Mouse (Mus musculus) liver, adult 2 months (tissue): ENCODE measurements around the gene Arhgef17. TPM values are rescaled to one million over a fixed set of nuclear protein-coding genes. Genes with fewer than 3 reads are reported as not detected.

Source experiments
- DNase-seq: peaks from one replicate; pipeline ENCODE4 v3.0.0-alpha.2; 2011; ENCODE audit warnings: low read depth, low spot score; ENCODE audit errors: extremely low read depth
- H3K27ac ChIP-seq: fragments of 200-500 bp; replicated peaks from 2 replicates; pipeline ENCODE4 v1.5.1; 2012; ENCODE audit warnings: low read depth, mild to moderate bottlenecking, control low read depth, inconsistent platforms, low read length; ENCODE audit not compliant: insufficient read depth
- H3K27me3 ChIP-seq: fragments of 200-500 bp; 2 replicates; pipeline ENCODE4 v1.6.1; 2012; ENCODE audit warnings: mild to moderate bottlenecking, moderate library complexity, low read length, inconsistent platforms; ENCODE audit not compliant: control insufficient read depth, insufficient read depth
- H3K36me3 ChIP-seq: fragments of 200-500 bp; 2 replicates; pipeline ENCODE4 v1.6.1; 2012; ENCODE audit warnings: low read length, inconsistent platforms; ENCODE audit not compliant: control insufficient read depth, insufficient read depth
- H3K4me1 ChIP-seq: fragments of 200-500 bp; 2 replicates; pipeline ENCODE4 v1.6.1; 2011; ENCODE audit warnings: low read length; ENCODE audit not compliant: control insufficient read depth, insufficient read depth
- H3K4me3 ChIP-seq: fragments of 200-500 bp; 2 replicates; pipeline ENCODE4 v1.5.1; 2011; ENCODE audit warnings: low read depth, mild to moderate bottlenecking, control low read depth, low read length, moderate library complexity; ENCODE audit not compliant: insufficient read depth
- H3K79me2 ChIP-seq: fragments of 200-500 bp; 2 replicates; pipeline ENCODE4 v1.6.1; 2012; ENCODE audit warnings: inconsistent platforms, mild to moderate bottlenecking, low read length, moderate library complexity; ENCODE audit not compliant: control insufficient read depth, insufficient read depth
- H3K9ac ChIP-seq: fragments of 200-500 bp; 2 replicates; pipeline ENCODE4 v1.6.1; 2012; ENCODE audit warnings: low read depth, mild to moderate bottlenecking, control low read depth, inconsistent platforms, low read length
- CTCF ChIP-seq: fragments of 200-500 bp; IDR thresholded peaks from 2 replicates; pipeline ENCODE4 v1.5.1; 2011; ENCODE audit warnings: low read depth, low read length, control low read depth
- POLR2A ChIP-seq: fragments of 200-500 bp; IDR thresholded peaks from 2 replicates; pipeline ENCODE4 v1.6.1; 2011; ENCODE audit warnings: low read length, control low read depth; ENCODE audit not compliant: insufficient read depth; ENCODE audit errors: extremely low read depth
- WGBS: fragments of 180-500 bp; shearing (Covaris S2); methylation state at CpG from one replicate; pipeline ENCODE4 v1.1.7; 2018; 5-methylcytosine and 5-hydroxymethylcytosine counted together
- polyA plus RNA-seq: library from polyadenylated mRNA; depleted of rRNA; stranded (reverse); fragments of >200 nt; gene quantifications from 2 replicates; pipeline ENCODE4 v1.2.3, GENCODE M21; 2012
- total RNA-seq: library from RNA; depleted of rRNA; stranded (reverse); fragments of >200 nt; gene quantifications from 2 replicates; pipeline ENCODE4 v1.2.3, GENCODE M21; 2014

Gene Arhgef17
- total and polyA plus RNA-seq, 2 experiments: 1.2 to 1.8 TPM

- Histone ChIP-seq H3K79me2 (no peaks in the 10 kb centered on the region), H3K27me3 (no peaks in the 10 kb centered on the region), H3K9ac (no peak overlapping the region), H3K4me3 (no peak overlapping the region), H3K4me1 (no peaks in the 10 kb centered on the region; the same call in 1 of the 2 replicates), H3K36me3 (no peaks in the 10 kb centered on the region), H3K27ac (no peak overlapping the region)
- no peak for TF ChIP-seq CTCF
- no peak for TF ChIP-seq POLR2A
- WGBS: 78% methylated on average over 5 of the region's 5 CpGs
- DNase-seq: peak; percentile 35
These were observed 75.9 kb downstream of the Arhgef17 start for GRCm38 (mm10) chr7:100855795-100856573.

- Histone ChIP-seq H3K9ac (no peak overlapping the region), H3K27ac (0 out of 2 replicates have a peak overlapping the region, but pooled peaks have one; percentile 13), H3K4me1 (no peaks in the 10 kb centered on the region; the same call in 1 of the 2 replicates), H3K36me3 (no peaks in the 10 kb centered on the region), H3K27me3 (no peaks in the 10 kb centered on the region), H3K79me2 (no peaks in the 10 kb centered on the region), H3K4me3 (no peak overlapping the region)
- no peak for TF ChIP-seq POLR2A
- TF ChIP-seq CTCF: no peak
- DNase-seq: no peak
- WGBS: 65% methylated on average over 4 of the region's 4 CpGs
These were observed 76.6 kb downstream of the Arhgef17 start for GRCm38 (mm10) chr7:100855300-100855699.

DNA sequence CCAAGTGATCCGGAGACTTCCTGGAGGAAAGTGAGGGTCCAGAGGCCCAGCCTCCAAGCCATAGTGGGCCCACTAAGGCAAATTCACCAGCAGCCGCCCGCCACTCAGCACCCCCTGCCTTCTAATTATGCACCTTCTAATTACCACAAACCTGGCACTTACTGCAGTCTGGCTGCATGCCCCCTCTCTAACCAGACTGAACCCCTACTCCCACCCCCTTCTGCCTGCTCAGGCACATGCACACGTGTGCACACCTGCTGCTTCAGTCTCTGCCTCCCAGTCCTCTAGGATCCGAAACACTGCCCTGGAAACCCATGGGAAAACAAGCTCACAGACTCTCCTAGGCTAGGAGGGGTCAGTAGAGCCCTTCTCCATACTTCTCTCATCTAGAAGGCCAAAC is 77.0 kb downstream of the Arhgef17 start:
- Histone ChIP-seq H3K9ac (no peak overlapping the region), H3K27ac (no peak overlapping the region), H3K79me2 (no peaks in the 10 kb centered on the region), H3K4me3 (no peak overlapping the region), H3K27me3 (no peaks in the 10 kb centered on the region), H3K4me1 (no peaks in the 10 kb centered on the region; the same call in 1 of the 2 replicates), H3K36me3 (no peaks in the 10 kb centered on the region)
- 93% methylated on average over 5 of the region's 5 CpGs for WGBS
- TF ChIP-seq POLR2A (no peak), CTCF (no peak)
- no peak for DNase-seq

DNA sequence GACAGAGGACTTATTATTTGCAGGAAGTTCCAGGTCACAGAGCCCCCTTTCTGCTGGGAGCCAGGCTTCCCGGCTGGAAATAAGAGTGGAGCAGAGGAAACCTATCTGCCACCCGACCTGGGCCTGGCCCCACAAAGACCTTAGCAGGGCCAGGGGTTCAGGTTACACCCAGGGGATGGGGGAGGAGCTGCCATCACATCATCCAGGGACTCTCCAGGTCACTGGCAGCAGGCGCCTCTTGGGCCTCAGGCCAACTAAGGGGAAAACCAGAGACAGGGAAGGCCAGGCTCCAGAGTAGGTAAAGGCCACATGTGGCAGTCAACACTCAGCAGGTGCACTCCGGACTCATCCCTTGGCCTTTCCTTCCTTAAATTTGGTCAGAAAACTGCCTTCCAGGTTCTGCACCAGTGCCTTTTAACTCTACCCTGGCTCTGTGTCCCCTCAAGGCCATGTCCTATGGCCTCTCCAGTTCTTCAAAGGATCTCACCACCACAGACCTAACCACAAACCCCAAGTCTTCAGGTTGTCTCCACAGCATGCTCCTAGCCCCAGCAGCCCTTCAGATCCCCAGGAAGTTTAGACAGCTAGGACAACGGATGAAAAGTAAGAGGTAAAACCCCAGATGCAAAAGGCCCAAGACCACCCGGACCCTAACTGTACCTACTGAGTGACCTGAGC is 77.6 kb downstream of the Arhgef17 start:
- no peak overlapping the region for H3K27ac ChIP-seq
- H3K36me3 ChIP-seq: no peaks in the 10 kb centered on the region
- 78% methylated on average over 6 of the region's 6 CpGs for WGBS
- H3K79me2 ChIP-seq: no peaks in the 10 kb centered on the region
- no peak overlapping the region for H3K9ac ChIP-seq
- H3K4me1 ChIP-seq: no peaks in the 10 kb centered on the region; the same call in 1 of the 2 replicates
- no peak overlapping the region for H3K4me3 ChIP-seq
- no peaks in the 10 kb centered on the region for H3K27me3 ChIP-seq
- TF ChIP-seq POLR2A (no peak), CTCF (no peak)
- DNase-seq: no peak

- DNase-seq: no peak
- WGBS: 79% methylated on average over 3 of the region's 3 CpGs
- Histone ChIP-seq H3K36me3 (no peaks in the 10 kb centered on the region), H3K27me3 (no peaks in the 10 kb centered on the region), H3K9ac (no peak overlapping the region), H3K4me1 (no peaks in the 10 kb centered on the region; the same call in 1 of the 2 replicates), H3K79me2 (no peaks in the 10 kb centered on the region), H3K4me3 (no peak overlapping the region), H3K27ac (no peak overlapping the region)
- TF ChIP-seq POLR2A: no peak
- no peak for TF ChIP-seq CTCF
These were observed 78.5 kb downstream of the Arhgef17 start for GRCm38 (mm10) chr7:100853396-100853795.
